Mouse (Mus musculus): ENCODE results near the gene Mrps18c. TPM values are rescaled to one million over a fixed set of nuclear protein-coding genes. Genes with fewer than 3 reads are reported as not detected.

The Mrps18c gene
- polyA plus RNA-seq, 1 experiment from 2014 or later: 172 TPM

DNA sequence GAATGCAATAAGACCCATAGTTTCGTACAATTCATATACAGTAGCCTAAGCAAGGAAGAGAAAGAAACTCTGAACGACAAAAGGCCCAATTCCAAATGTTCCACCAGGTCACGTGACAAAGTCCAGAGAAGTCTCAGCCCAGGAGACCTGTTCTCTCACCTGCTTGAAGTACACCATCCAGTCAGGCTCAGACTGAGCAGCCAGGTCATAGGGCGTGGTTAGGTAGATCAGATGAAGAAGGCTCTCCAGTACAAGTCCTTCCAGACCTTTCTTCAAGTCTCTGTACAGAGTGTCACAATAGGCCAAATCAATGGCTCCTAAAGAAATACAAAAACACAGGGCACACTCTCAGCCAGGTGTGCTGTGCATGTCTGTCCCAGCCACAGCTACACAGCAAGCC is 26.9 kb upstream of the Mrps18c start:
- Histone ChIP-seq H3K9me3 (ENCODE audit: control insufficient read depth, low read length) (no peaks in the 10 kb centered on the region), H3K4me3 (ENCODE audit: low read depth, low read length) (no peak overlapping the region), H3K4me1 (ENCODE audit: control insufficient read depth, insufficient read depth, low read length) (no peaks in the 10 kb centered on the region), H3K27ac (ENCODE audit: low read depth, low read length) (no peak overlapping the region), H3K4me2 (ENCODE audit: low read depth) (no peak overlapping the region), H3K27me3 (ENCODE audit: control insufficient read depth, insufficient read depth, low read length) (no peaks in the 10 kb centered on the region), H3K9ac (ENCODE audit: low read length) (no peak overlapping the region), H3K36me3 (ENCODE audit: control insufficient read depth, insufficient read depth, low read length) (peaks cover 9% of the 10 kb centered on the region)
- ATAC-seq (ENCODE audit: insufficient read depth, low FRiP score, low TSS enrichment) (no peak), DNase-seq (ENCODE audit: low spot score) (no peak)
- 94% methylated on average over 4 of the region's 4 CpGs for WGBS

DNA sequence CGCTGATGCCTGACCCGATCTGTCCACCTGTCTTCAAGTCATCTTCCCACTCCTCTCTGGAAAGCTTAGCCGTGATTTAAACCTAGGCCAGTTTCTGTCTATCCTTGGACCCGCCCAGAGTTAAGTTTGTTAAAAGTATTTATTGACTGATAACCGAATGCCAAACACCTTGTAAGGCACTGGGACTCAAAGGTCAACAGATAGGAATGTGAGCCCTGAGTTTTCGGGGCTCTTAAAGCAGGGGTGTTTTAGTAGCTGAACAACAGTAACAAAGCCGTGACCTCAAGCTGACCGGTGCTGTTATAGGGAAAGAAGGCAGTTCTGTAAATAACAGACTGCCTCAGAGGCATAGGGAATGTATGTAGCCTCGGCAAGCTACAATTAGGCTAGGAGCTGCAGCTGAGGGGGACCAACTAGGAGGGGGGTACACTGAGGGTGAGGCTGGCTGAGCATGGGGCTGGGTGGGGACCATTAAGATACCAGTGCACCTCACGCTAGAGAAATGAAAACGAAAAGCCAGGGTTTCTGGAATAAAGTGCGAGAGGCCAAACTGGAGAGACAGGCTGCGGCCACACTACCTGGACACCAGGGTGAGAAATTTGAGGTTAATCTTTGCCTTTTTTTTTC is 22.5 kb upstream of the Mrps18c start:
- H3K9me3 ChIP-seq (ENCODE audit: control insufficient read depth, low read length): no peaks in the 10 kb centered on the region
- peaks cover 3% of the 10 kb centered on the region for H3K36me3 ChIP-seq (ENCODE audit: control insufficient read depth, insufficient read depth, low read length)
- H3K27me3 ChIP-seq (ENCODE audit: control insufficient read depth, insufficient read depth, low read length): no peaks in the 10 kb centered on the region
- H3K4me3 ChIP-seq (ENCODE audit: low read depth, low read length): no peak overlapping the region
- 86% methylated on average over 13 of the region's 13 CpGs for WGBS
- no peak overlapping the region; the same call in 1 of the 2 replicates for H3K9ac ChIP-seq (ENCODE audit: low read length)
- DNase-seq (ENCODE audit: low spot score) (no peak), ATAC-seq (ENCODE audit: insufficient read depth, low FRiP score, low TSS enrichment) (no peak)
- no peaks in the 10 kb centered on the region for H3K4me1 ChIP-seq (ENCODE audit: control insufficient read depth, insufficient read depth, low read length)
- no peak overlapping the region for H3K4me2 ChIP-seq (ENCODE audit: low read depth)
- H3K27ac ChIP-seq (ENCODE audit: low read depth, low read length): no peak overlapping the region

DNA sequence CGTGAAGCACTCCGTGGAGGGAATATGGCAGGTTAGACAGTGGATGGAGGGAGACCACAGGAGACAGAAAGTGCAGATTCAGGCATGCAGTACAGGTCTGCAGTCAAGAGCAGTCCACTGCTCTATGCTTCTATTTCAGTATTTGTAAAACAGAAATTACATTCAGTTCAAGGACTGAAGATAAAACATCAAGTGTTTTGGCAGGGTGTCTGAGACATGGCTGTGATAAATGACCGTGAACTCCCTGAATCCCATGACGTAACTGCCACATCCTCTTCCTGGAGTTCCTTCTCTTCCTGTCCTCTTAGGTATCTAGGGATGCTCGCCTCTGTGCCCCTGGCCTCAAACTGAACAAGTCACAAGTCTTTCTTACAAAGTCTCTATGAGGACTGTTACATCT is 21.5 kb upstream of the Mrps18c start:
- no peak overlapping the region for H3K4me3 ChIP-seq (ENCODE audit: low read depth, low read length)
- peaks cover 4% of the 10 kb centered on the region for H3K36me3 ChIP-seq (ENCODE audit: control insufficient read depth, insufficient read depth, low read length)
- ATAC-seq (ENCODE audit: insufficient read depth, low FRiP score, low TSS enrichment): no peak
- no peak overlapping the region for H3K9ac ChIP-seq (ENCODE audit: low read length)
- H3K27ac ChIP-seq (ENCODE audit: low read depth, low read length): no peak overlapping the region
- 95% methylated on average over 5 of the region's 5 CpGs for WGBS
- DNase-seq (ENCODE audit: low spot score): no peak
- no peaks in the 10 kb centered on the region for H3K4me1 ChIP-seq (ENCODE audit: control insufficient read depth, insufficient read depth, low read length)
- no peaks in the 10 kb centered on the region for H3K9me3 ChIP-seq (ENCODE audit: control insufficient read depth, low read length)
- no peaks in the 10 kb centered on the region for H3K27me3 ChIP-seq (ENCODE audit: control insufficient read depth, insufficient read depth, low read length)
- no peak overlapping the region for H3K4me2 ChIP-seq (ENCODE audit: low read depth)

GRCm38 (mm10) chr5:100779002-100779401 is 19.4 kb upstream of the Mrps18c start:
- no peak for DNase-seq (ENCODE audit: low spot score)
- WGBS: 95% methylated on average over 13 of the region's 13 CpGs
- Histone ChIP-seq H3K4me2 (ENCODE audit: low read depth) (no peak overlapping the region), H3K4me3 (ENCODE audit: low read depth, low read length) (no peak overlapping the region), H3K9me3 (ENCODE audit: control insufficient read depth, low read length) (no peaks in the 10 kb centered on the region), H3K9ac (ENCODE audit: low read length) (no peak overlapping the region), H3K27ac (ENCODE audit: low read depth, low read length) (no peak overlapping the region), H3K27me3 (ENCODE audit: control insufficient read depth, insufficient read depth, low read length) (no peaks in the 10 kb centered on the region), H3K36me3 (ENCODE audit: control insufficient read depth, insufficient read depth, low read length) (peaks cover 4% of the 10 kb centered on the region; the same call in 1 of the 2 replicates), H3K4me1 (ENCODE audit: control insufficient read depth, insufficient read depth, low read length) (no peaks in the 10 kb centered on the region)
- ATAC-seq (ENCODE audit: insufficient read depth, low FRiP score, low TSS enrichment): no peak

DNA sequence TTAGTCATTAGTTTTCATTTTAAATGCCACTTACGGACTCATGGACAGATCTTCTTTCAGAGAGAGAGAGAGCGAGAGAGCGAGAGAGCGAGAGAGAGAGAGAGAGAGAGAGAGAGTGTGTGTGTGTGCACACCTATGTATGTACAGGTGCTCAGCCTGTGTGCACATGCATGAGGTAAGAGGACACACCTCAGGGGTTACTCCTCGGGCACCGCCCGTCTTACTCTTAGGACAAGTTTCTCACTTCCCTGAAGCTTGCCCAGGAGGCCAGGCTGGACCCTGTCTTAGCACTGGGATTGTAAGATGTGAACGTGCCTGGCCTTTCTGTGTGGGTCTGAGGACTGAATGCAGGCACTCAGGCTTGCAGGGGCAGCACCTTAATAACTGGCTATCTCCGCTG is 10.9 kb upstream of the Mrps18c start:
- H3K9me3 ChIP-seq (ENCODE audit: control insufficient read depth, low read length): no peaks in the 10 kb centered on the region
- no peak overlapping the region for H3K27ac ChIP-seq (ENCODE audit: low read depth, low read length)
- no peak overlapping the region for H3K4me3 ChIP-seq (ENCODE audit: low read depth, low read length)
- ATAC-seq (ENCODE audit: insufficient read depth, low FRiP score, low TSS enrichment): no peak
- no peaks in the 10 kb centered on the region for H3K27me3 ChIP-seq (ENCODE audit: control insufficient read depth, insufficient read depth, low read length)
- no peak overlapping the region for H3K9ac ChIP-seq (ENCODE audit: low read length)
- H3K4me1 ChIP-seq (ENCODE audit: control insufficient read depth, insufficient read depth, low read length): no peaks in the 10 kb centered on the region
- DNase-seq (ENCODE audit: low spot score): no peak
- H3K36me3 ChIP-seq (ENCODE audit: control insufficient read depth, insufficient read depth, low read length): peaks cover 4% of the 10 kb centered on the region; the same call in 1 of the 2 replicates
- 94% methylated on average over 9 of the region's 9 CpGs for WGBS
- no peak overlapping the region for H3K4me2 ChIP-seq (ENCODE audit: low read depth)

GRCm38 (mm10) chr5:100792261-100792660 is 6.2 kb upstream of the Mrps18c start:
- Histone ChIP-seq H3K27me3 (ENCODE audit: control insufficient read depth, insufficient read depth, low read length) (no peaks in the 10 kb centered on the region), H3K4me1 (ENCODE audit: control insufficient read depth, insufficient read depth, low read length) (peaks cover under 1% of the 10 kb centered on the region), H3K9me3 (ENCODE audit: control insufficient read depth, low read length) (no peaks in the 10 kb centered on the region), H3K27ac (ENCODE audit: low read depth, low read length) (no peak overlapping the region), H3K4me3 (ENCODE audit: low read depth, low read length) (no peak overlapping the region), H3K4me2 (ENCODE audit: low read depth) (no peak overlapping the region), H3K36me3 (ENCODE audit: control insufficient read depth, insufficient read depth, low read length) (peaks cover 7% of the 10 kb centered on the region), H3K9ac (ENCODE audit: low read length) (no peak overlapping the region)
- WGBS: 93% methylated on average over 7 of the region's 7 CpGs
- ATAC-seq (ENCODE audit: insufficient read depth, low FRiP score, low TSS enrichment) (no peak), DNase-seq (ENCODE audit: low spot score) (no peak)

GRCm38 (mm10) chr5:100794084-100794483 is 4.3 kb upstream of the Mrps18c start:
- Histone ChIP-seq H3K36me3 (ENCODE audit: control insufficient read depth, insufficient read depth, low read length) (peaks cover 5% of the 10 kb centered on the region), H3K9ac (ENCODE audit: low read length) (no peak overlapping the region), H3K27ac (ENCODE audit: low read depth, low read length) (no peak overlapping the region), H3K4me2 (ENCODE audit: low read depth) (no peak overlapping the region), H3K4me3 (ENCODE audit: low read depth, low read length) (no peak overlapping the region), H3K4me1 (ENCODE audit: control insufficient read depth, insufficient read depth, low read length) (peaks cover 4% of the 10 kb centered on the region), H3K9me3 (ENCODE audit: control insufficient read depth, low read length) (no peaks in the 10 kb centered on the region), H3K27me3 (ENCODE audit: control insufficient read depth, insufficient read depth, low read length) (no peaks in the 10 kb centered on the region)
- 88% methylated on average over 5 of the region's 5 CpGs for WGBS
- ATAC-seq (ENCODE audit: insufficient read depth, low FRiP score, low TSS enrichment) (no peak), DNase-seq (ENCODE audit: low spot score) (no peak)

GRCm38 (mm10) chr5:100818341-100818740 is 19.9 kb downstream of the Mrps18c start:
- 79% methylated on average over 4 of the region's 4 CpGs for WGBS
- no peak overlapping the region for H3K4me3 ChIP-seq (ENCODE audit: low read depth, low read length)

More at GRCm38 (mm10) chr5:100818341-100818740, 19.9 kb downstream of the Mrps18c start:
- no peak for ATAC-seq (ENCODE audit: insufficient read depth, low FRiP score, low TSS enrichment)
- Histone ChIP-seq H3K27me3 (ENCODE audit: control insufficient read depth, insufficient read depth, low read length) (no peaks in the 10 kb centered on the region), H3K9me3 (ENCODE audit: control insufficient read depth, low read length) (no peaks in the 10 kb centered on the region), H3K36me3 (ENCODE audit: control insufficient read depth, insufficient read depth, low read length) (no peaks in the 10 kb centered on the region), H3K4me1 (ENCODE audit: control insufficient read depth, insufficient read depth, low read length) (peaks cover 3% of the 10 kb centered on the region; the same call in 1 of the 2 replicates), H3K9ac (ENCODE audit: low read length) (no peak overlapping the region), H3K4me2 (ENCODE audit: low read depth) (no peak overlapping the region), H3K27ac (ENCODE audit: low read depth, low read length) (no peak overlapping the region)
- DNase-seq (ENCODE audit: low spot score): no peak
